Mouse (Mus musculus) liver, embryonic 14.5 days (tissue): Measurements from ENCODE around the gene Ago4. TPM values are rescaled to one million over a fixed set of nuclear protein-coding genes. Genes with fewer than 3 reads are reported as not detected.

Experiments used
- ATAC-seq: fragments of 200-750 bp; cut with Nextera tagmentation; 2 replicates; pipeline ENCODE4 v1.8.0; 2017; ENCODE audit warnings: moderate number of reproducible peaks, mild to moderate bottlenecking, moderate library complexity; ENCODE audit not compliant: insufficient read depth
- DNase-seq, 3 experiments: peaks; one replicate each; pipeline ENCODE4 v3.0.0-alpha.2; 2012 to 2013; ENCODE audit warnings: low read depth in 3 of 3, low spot score in 3 of 3
- H3K27ac ChIP-seq: fragments of 300-500 bp; sonication (generic); 2 replicates; pipeline ENCODE4 v1.5.1; 2014; ENCODE audit warnings: moderate library complexity, mild to moderate bottlenecking, control low read depth, inconsistent platforms
- H3K27me3 ChIP-seq: fragments of 300-500 bp; sonication (generic); 2 replicates; pipeline ENCODE4 v1.6.1; 2014; ENCODE audit warnings: mild to moderate bottlenecking, low read length, moderate library complexity; ENCODE audit not compliant: control insufficient read depth, insufficient read depth
- H3K36me3 ChIP-seq: fragments of 300-500 bp; sonication (generic); replicated peaks from 2 replicates; pipeline ENCODE4 v1.6.1; 2014; ENCODE audit warnings: low read depth; ENCODE audit not compliant: control insufficient read depth, insufficient read depth
- H3K4me1 ChIP-seq, 2 experiments: fragments of 200-500 bp in 1 of 2; fragments of 300-500 bp in 1 of 2; sonication (generic) in 1 of 2; replicated peaks; 2 replicates each; pipeline ENCODE4 v1.6.1; 2012 to 2014; ENCODE audit warnings: antibody characterized with exemption in 1 of 2, inconsistent platforms in 1 of 2, low read length in 1 of 2; ENCODE audit not compliant: control insufficient read depth in 2 of 2, insufficient read depth in 2 of 2
- H3K4me2 ChIP-seq: fragments of 300-500 bp; sonication (generic); 2 replicates; pipeline ENCODE4 v1.6.1; 2014; ENCODE audit warnings: low read depth, mild to moderate bottlenecking, control low read depth, moderate library complexity
- H3K4me3 ChIP-seq, 2 experiments: fragments of 200-500 bp in 1 of 2; fragments of 300-500 bp in 1 of 2; sonication (generic) in 1 of 2; 2 replicates each; pipeline ENCODE4 v1.5.1; 2012 to 2014; ENCODE audit warnings: low read depth in 2 of 2, low read length in 2 of 2, mild to moderate bottlenecking in 2 of 2, control low read depth in 1 of 2, inconsistent platforms in 1 of 2, moderate library complexity in 1 of 2; ENCODE audit not compliant: insufficient read depth in 1 of 2
- H3K9ac ChIP-seq: fragments of 300-500 bp; sonication (generic); replicated peaks from 2 replicates; pipeline ENCODE4 v1.6.1; 2014; ENCODE audit warnings: mild to moderate bottlenecking, control low read depth, moderate library complexity
- H3K9me3 ChIP-seq: fragments of 300-500 bp; sonication (generic); 2 replicates; pipeline ENCODE4 v1.6.1; 2016; ENCODE audit warnings: low read length, mixed read lengths; ENCODE audit not compliant: control insufficient read depth
- CTCF ChIP-seq: IDR thresholded peaks from 2 replicates; pipeline ENCODE4 v1.5.1; 2016; ENCODE audit warnings: antibody characterized with exemption, low read depth, control low read depth
- EP300 ChIP-seq: IDR thresholded peaks from 2 replicates; pipeline ENCODE4 v1.6.1; 2016; ENCODE audit warnings: antibody characterized with exemption, low read depth
- WGBS: fragments of 180-500 bp; shearing (Covaris S2); extraction: QIAGEN DNeasy Blood & Tissue Kit; methylation state at CpG from one replicate; pipeline ENCODE4 v1.1.7; 2014; ENCODE audit not compliant: insufficient replicate concordance; 5-methylcytosine and 5-hydroxymethylcytosine counted together
- polyA plus RNA-seq, 2 experiments: library from polyadenylated mRNA; depleted of rRNA in 1 of 2; stranded (reverse) in 1 of 2; unstranded in 1 of 2; fragments of >200 nt; fragmentation: Nextera tagmentation in 1 of 2; extraction: Ambion mirVana in 1 of 2; gene quantifications; 2 replicates each; pipeline versions ENCODE4 v1.2.1 to v1.2.3; 2012 to 2014

Ago4 gene
- polyA plus RNA-seq, 2 experiments = 0.17 to 0.20 TPM

- Histone ChIP-seq H3K27ac (peak within 1 kb of the TSS; percentile 51), H3K4me1 (peaks cover 4 to 34% of the 10 kb centered on the region in 2 experiments; a peak in 3 of 4 replicates), H3K36me3 (no peaks in the 10 kb centered on the region), H3K9ac (peak within 1 kb of the TSS; percentile 73), H3K4me3 (peak within 1 kb of the TSS; percentile 81 to 86), H3K27me3 (no peaks in the 10 kb centered on the region), H3K4me2 (peak within 1 kb of the TSS; percentile 85), H3K9me3 (no peaks in the 10 kb centered on the region)
- WGBS = under 1% methylated on average over 48 of the region's 55 CpGs
- no peak for TF ChIP-seq EP300
- peak; percentile 89 for TF ChIP-seq CTCF
- peak; percentile 83 to 87 (median 85) for DNase-seq
- peak; percentile 86 for ATAC-seq
These were observed 64.9 kb downstream of the Ago4 start, which contains the start of gene Ago1 for GRCm38 (mm10) chr4:126468285-126468901. TSS of gene Ago1 (minus strand) at chr4:126468583.

GRCm38 (mm10) chr4:126467721-126468284 lies 65.5 kb downstream of the Ago4 start:
- peak overlapping the region; percentile 85 for H3K4me2 ChIP-seq
- H3K27ac ChIP-seq = peak overlapping the region; percentile 51
- H3K9ac ChIP-seq = peak overlapping the region; percentile 73
- peak; percentile 53 for ATAC-seq
- peak; percentile 36 to 56 (median 45) for DNase-seq
- H3K4me1 ChIP-seq = peaks cover 4 to 34% of the 10 kb centered on the region in 2 experiments; a peak in 3 of 4 replicates
- H3K9me3 ChIP-seq = no peaks in the 10 kb centered on the region
- H3K4me3 ChIP-seq = peak overlapping the region; percentile 81 to 86
- H3K27me3 ChIP-seq = no peaks in the 10 kb centered on the region
- TF ChIP-seq CTCF (no peak), EP300 (no peak)
- H3K36me3 ChIP-seq = no peaks in the 10 kb centered on the region
- WGBS = 2% methylated on average over 25 of the region's 25 CpGs

GRCm38 (mm10) chr4:126466251-126466750 lies 67.0 kb downstream of the Ago4 start:
- 40% methylated on average over 8 of the region's 8 CpGs for WGBS
- DNase-seq = no peak
- Histone ChIP-seq H3K27me3 (no peaks in the 10 kb centered on the region), H3K9ac (no peak overlapping the region), H3K4me1 (peaks cover 4 to 34% of the 10 kb centered on the region in 2 experiments; a peak in 3 of 4 replicates), H3K9me3 (no peaks in the 10 kb centered on the region), H3K36me3 (no peaks in the 10 kb centered on the region), H3K4me3 (no peak overlapping the region), H3K4me2 (no peak overlapping the region), H3K27ac (no peak overlapping the region)
- no peak for TF ChIP-seq EP300
- ATAC-seq = no peak

- DNase-seq (no peak), ATAC-seq (no peak)
- no peaks in the 10 kb centered on the region for H3K9me3 ChIP-seq
- H3K4me2 ChIP-seq = no peak overlapping the region
- no peaks in the 10 kb centered on the region for H3K36me3 ChIP-seq
- no peak overlapping the region for H3K27ac ChIP-seq
- H3K27me3 ChIP-seq = no peaks in the 10 kb centered on the region
- 13% methylated on average over 8 of the region's 8 CpGs for WGBS
- H3K9ac ChIP-seq = no peak overlapping the region
- peaks cover 4 to 34% of the 10 kb centered on the region in 2 experiments; a peak in 3 of 4 replicates for H3K4me1 ChIP-seq
- TF ChIP-seq CTCF = no peak
- TF ChIP-seq EP300 = no peak
- no peak overlapping the region for H3K4me3 ChIP-seq
These were observed 67.4 kb downstream of the Ago4 start for GRCm38 (mm10) chr4:126465843-126466242.

GRCm38 (mm10) chr4:126464892-126465235 lies 68.4 kb downstream of the Ago4 start:
- WGBS = 43% methylated on average over 2 of the region's 2 CpGs
- Histone ChIP-seq H3K4me1 (peaks cover 4 to 34% of the 10 kb centered on the region in 2 experiments; a peak in 3 of 4 replicates), H3K9me3 (no peaks in the 10 kb centered on the region), H3K27ac (no peak overlapping the region), H3K4me2 (no peak overlapping the region), H3K36me3 (no peaks in the 10 kb centered on the region), H3K4me3 (no peak overlapping the region), H3K27me3 (no peaks in the 10 kb centered on the region), H3K9ac (no peak overlapping the region)
- DNase-seq = no peak
- TF ChIP-seq EP300 (no peak), CTCF (no peak)
- no peak for ATAC-seq
